Mouse (Mus musculus): ENCODE data around the gene Trpm3. TPM values are rescaled to one million over a fixed set of nuclear protein-coding genes. Genes with fewer than 3 reads are reported as not detected.

Trpm3 gene
- polyA plus RNA-seq (2014; fragmentation: Nextera tagmentation; extraction: Ambion mirVana), result 1.2 and 1.8 TPM in 2 replicates

GRCm38 (mm10) chr19:22138590-22139421 lies at the start of gene Trpm3:
Gene Trpm3, plus strand, starts transcription at chr19:22139046.
- no peak within 1 kb of the TSS for H3K27ac ChIP-seq (ENCODE audit: low read depth, low read length)
- no peaks in the 10 kb centered on the region for H3K9me3 ChIP-seq (replicated peaks; ENCODE audit: control insufficient read depth, low read length)
- H3K9ac ChIP-seq (ENCODE audit: low read depth, low read length), result no peak within 1 kb of the TSS
- no peaks in the 10 kb centered on the region for H3K27me3 ChIP-seq (ENCODE audit: control insufficient read depth, insufficient read depth, low read length)
- H3K4me3 ChIP-seq (ENCODE audit: low read depth, low read length), result peak within 1 kb of the TSS; percentile 34
- WGBS (ENCODE audit: insufficient replicate concordance), result under 1% methylated on average over 39 of the region's 39 CpGs
- no peaks in the 10 kb centered on the region for H3K36me3 ChIP-seq (ENCODE audit: control insufficient read depth, insufficient read depth, low read length)
- peaks cover 7% of the 10 kb centered on the region for H3K4me1 ChIP-seq (ENCODE audit: control insufficient read depth, insufficient read depth, low read length)
- ATAC-seq (replicated peaks; ENCODE audit: insufficient number of reproducible peaks, low FRiP score, low TSS enrichment), result peak; percentile 74; the same call in 1 of the 2 replicates
- H3K4me2 ChIP-seq, result peak within 1 kb of the TSS; percentile 76

GRCm38 (mm10) chr19:22100582-22100981 lies 38.3 kb upstream of the Trpm3 start:
- Histone ChIP-seq H3K9ac (ENCODE audit: low read depth, low read length) (no peak overlapping the region), H3K27me3 (ENCODE audit: control insufficient read depth, insufficient read depth, low read length) (no peaks in the 10 kb centered on the region), H3K4me3 (ENCODE audit: low read depth, low read length) (no peak overlapping the region), H3K4me1 (ENCODE audit: control insufficient read depth, insufficient read depth, low read length) (no peaks in the 10 kb centered on the region), H3K9me3 (replicated peaks; ENCODE audit: control insufficient read depth, low read length) (no peaks in the 10 kb centered on the region), H3K36me3 (ENCODE audit: control insufficient read depth, insufficient read depth, low read length) (no peaks in the 10 kb centered on the region), H3K27ac (ENCODE audit: low read depth, low read length) (no peak overlapping the region), H3K4me2 (no peak overlapping the region)
- no peak for ATAC-seq (replicated peaks; ENCODE audit: insufficient number of reproducible peaks, low FRiP score, low TSS enrichment)
- 56% methylated on average over 4 of the region's 4 CpGs for WGBS (ENCODE audit: insufficient replicate concordance)

- no peak for ATAC-seq (replicated peaks; ENCODE audit: insufficient number of reproducible peaks, low FRiP score, low TSS enrichment)
- Histone ChIP-seq H3K4me3 (ENCODE audit: low read depth, low read length) (no peak overlapping the region), H3K27ac (ENCODE audit: low read depth, low read length) (no peak overlapping the region), H3K4me1 (ENCODE audit: control insufficient read depth, insufficient read depth, low read length) (no peaks in the 10 kb centered on the region), H3K27me3 (ENCODE audit: control insufficient read depth, insufficient read depth, low read length) (no peaks in the 10 kb centered on the region), H3K36me3 (ENCODE audit: control insufficient read depth, insufficient read depth, low read length) (no peaks in the 10 kb centered on the region), H3K9ac (ENCODE audit: low read depth, low read length) (no peak overlapping the region), H3K4me2 (no peak overlapping the region), H3K9me3 (replicated peaks; ENCODE audit: control insufficient read depth, low read length) (no peaks in the 10 kb centered on the region)
- 72% methylated on average over 4 of the region's 4 CpGs for WGBS (ENCODE audit: insufficient replicate concordance)
Observed at GRCm38 (mm10) chr19:22103865-22104264, 35.0 kb upstream of the Trpm3 start.

GRCm38 (mm10) chr19:22104848-22105484 lies 33.9 kb upstream of the Trpm3 start:
- no peaks in the 10 kb centered on the region for H3K4me1 ChIP-seq (ENCODE audit: control insufficient read depth, insufficient read depth, low read length)
- WGBS (ENCODE audit: insufficient replicate concordance), result 58% methylated on average over 7 of the region's 7 CpGs
- H3K27me3 ChIP-seq (ENCODE audit: control insufficient read depth, insufficient read depth, low read length), result no peaks in the 10 kb centered on the region
- no peaks in the 10 kb centered on the region for H3K9me3 ChIP-seq (replicated peaks; ENCODE audit: control insufficient read depth, low read length)
- H3K27ac ChIP-seq (ENCODE audit: low read depth, low read length), result no peak overlapping the region
- no peaks in the 10 kb centered on the region for H3K36me3 ChIP-seq (ENCODE audit: control insufficient read depth, insufficient read depth, low read length)
- no peak for ATAC-seq (replicated peaks; ENCODE audit: insufficient number of reproducible peaks, low FRiP score, low TSS enrichment)
- no peak overlapping the region for H3K4me3 ChIP-seq (ENCODE audit: low read depth, low read length)
- no peak overlapping the region for H3K4me2 ChIP-seq
- H3K9ac ChIP-seq (ENCODE audit: low read depth, low read length), result no peak overlapping the region

GRCm38 (mm10) chr19:22105648-22106047 lies 33.2 kb upstream of the Trpm3 start:
- Histone ChIP-seq H3K4me3 (ENCODE audit: low read depth, low read length) (no peak overlapping the region), H3K4me2 (no peak overlapping the region), H3K9ac (ENCODE audit: low read depth, low read length) (no peak overlapping the region), H3K27me3 (ENCODE audit: control insufficient read depth, insufficient read depth, low read length) (no peaks in the 10 kb centered on the region), H3K27ac (ENCODE audit: low read depth, low read length) (no peak overlapping the region), H3K36me3 (ENCODE audit: control insufficient read depth, insufficient read depth, low read length) (no peaks in the 10 kb centered on the region), H3K9me3 (replicated peaks; ENCODE audit: control insufficient read depth, low read length) (no peaks in the 10 kb centered on the region), H3K4me1 (ENCODE audit: control insufficient read depth, insufficient read depth, low read length) (no peaks in the 10 kb centered on the region)
- no peak for ATAC-seq (replicated peaks; ENCODE audit: insufficient number of reproducible peaks, low FRiP score, low TSS enrichment)
- 49% methylated on average over 2 of the region's 2 CpGs for WGBS (ENCODE audit: insufficient replicate concordance)

GRCm38 (mm10) chr19:22108893-22109463 lies 29.9 kb upstream of the Trpm3 start:
- no peak for ATAC-seq (replicated peaks; ENCODE audit: insufficient number of reproducible peaks, low FRiP score, low TSS enrichment)
- no peaks in the 10 kb centered on the region for H3K36me3 ChIP-seq (ENCODE audit: control insufficient read depth, insufficient read depth, low read length)
- H3K27me3 ChIP-seq (ENCODE audit: control insufficient read depth, insufficient read depth, low read length), result no peaks in the 10 kb centered on the region
- H3K9me3 ChIP-seq (replicated peaks; ENCODE audit: control insufficient read depth, low read length), result no peaks in the 10 kb centered on the region
- 86% methylated on average over 8 of the region's 8 CpGs for WGBS (ENCODE audit: insufficient replicate concordance)
- H3K4me3 ChIP-seq (ENCODE audit: low read depth, low read length), result no peak overlapping the region
- no peaks in the 10 kb centered on the region for H3K4me1 ChIP-seq (ENCODE audit: control insufficient read depth, insufficient read depth, low read length)
- H3K27ac ChIP-seq (ENCODE audit: low read depth, low read length), result no peak overlapping the region
- H3K4me2 ChIP-seq, result no peak overlapping the region
- no peak overlapping the region for H3K9ac ChIP-seq (ENCODE audit: low read depth, low read length)

- no peak overlapping the region for H3K4me2 ChIP-seq
- H3K27me3 ChIP-seq (ENCODE audit: control insufficient read depth, insufficient read depth, low read length), result no peaks in the 10 kb centered on the region
- no peak overlapping the region for H3K4me3 ChIP-seq (ENCODE audit: low read depth, low read length)
- H3K4me1 ChIP-seq (ENCODE audit: control insufficient read depth, insufficient read depth, low read length), result no peaks in the 10 kb centered on the region
- H3K36me3 ChIP-seq (ENCODE audit: control insufficient read depth, insufficient read depth, low read length), result no peaks in the 10 kb centered on the region
- no peak overlapping the region for H3K27ac ChIP-seq (ENCODE audit: low read depth, low read length)
- WGBS (ENCODE audit: insufficient replicate concordance), result 84% methylated on average over 2 of the region's 2 CpGs
- ATAC-seq (replicated peaks; ENCODE audit: insufficient number of reproducible peaks, low FRiP score, low TSS enrichment), result no peak
- H3K9ac ChIP-seq (ENCODE audit: low read depth, low read length), result no peak overlapping the region
- no peaks in the 10 kb centered on the region for H3K9me3 ChIP-seq (replicated peaks; ENCODE audit: control insufficient read depth, low read length)
Observed at GRCm38 (mm10) chr19:22120976-22121375, 17.9 kb upstream of the Trpm3 start.

- Histone ChIP-seq H3K9me3 (replicated peaks; ENCODE audit: control insufficient read depth, low read length) (no peaks in the 10 kb centered on the region), H3K9ac (ENCODE audit: low read depth, low read length) (no peak overlapping the region), H3K36me3 (ENCODE audit: control insufficient read depth, insufficient read depth, low read length) (no peaks in the 10 kb centered on the region), H3K27ac (ENCODE audit: low read depth, low read length) (no peak overlapping the region), H3K4me2 (no peak overlapping the region), H3K4me3 (ENCODE audit: low read depth, low read length) (no peak overlapping the region), H3K27me3 (ENCODE audit: control insufficient read depth, insufficient read depth, low read length) (no peaks in the 10 kb centered on the region), H3K4me1 (ENCODE audit: control insufficient read depth, insufficient read depth, low read length) (no peaks in the 10 kb centered on the region)
- ATAC-seq (replicated peaks; ENCODE audit: insufficient number of reproducible peaks, low FRiP score, low TSS enrichment), result no peak
- WGBS (ENCODE audit: insufficient replicate concordance), result 71% methylated on average over 2 of the region's 2 CpGs
Observed at GRCm38 (mm10) chr19:22121631-22122030, 17.2 kb upstream of the Trpm3 start.
